Mouse (Mus musculus) cerebellum, adult 9-10 months (tissue): ENCODE data around the gene Gm4792.

ENCODE experiments used
- DNase-seq: peaks from one replicate; pipeline ENCODE4 v3.0.0; 2022

Gm4792 gene

DNA sequence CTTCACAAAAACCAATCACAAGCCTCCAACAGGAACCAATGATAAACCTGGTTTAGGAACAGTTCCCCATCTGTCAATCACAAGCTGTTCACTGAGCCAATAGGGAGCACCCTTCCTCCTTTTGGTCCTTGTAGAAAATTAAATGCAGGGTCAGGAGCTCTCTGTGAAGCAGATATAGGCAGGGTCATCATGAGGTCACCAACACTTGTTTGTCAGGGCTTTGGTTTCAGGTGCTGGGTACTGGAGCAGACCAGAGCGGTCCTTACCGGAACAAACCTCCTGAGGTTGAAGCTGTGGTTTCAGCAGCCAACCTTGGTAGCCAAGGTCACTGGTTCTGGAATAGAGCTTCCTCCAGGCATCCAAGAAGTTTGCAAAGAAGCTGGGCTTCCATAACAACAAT lies 798 bp upstream of the Gm4792 start:
- DNase-seq = no peak

DNA sequence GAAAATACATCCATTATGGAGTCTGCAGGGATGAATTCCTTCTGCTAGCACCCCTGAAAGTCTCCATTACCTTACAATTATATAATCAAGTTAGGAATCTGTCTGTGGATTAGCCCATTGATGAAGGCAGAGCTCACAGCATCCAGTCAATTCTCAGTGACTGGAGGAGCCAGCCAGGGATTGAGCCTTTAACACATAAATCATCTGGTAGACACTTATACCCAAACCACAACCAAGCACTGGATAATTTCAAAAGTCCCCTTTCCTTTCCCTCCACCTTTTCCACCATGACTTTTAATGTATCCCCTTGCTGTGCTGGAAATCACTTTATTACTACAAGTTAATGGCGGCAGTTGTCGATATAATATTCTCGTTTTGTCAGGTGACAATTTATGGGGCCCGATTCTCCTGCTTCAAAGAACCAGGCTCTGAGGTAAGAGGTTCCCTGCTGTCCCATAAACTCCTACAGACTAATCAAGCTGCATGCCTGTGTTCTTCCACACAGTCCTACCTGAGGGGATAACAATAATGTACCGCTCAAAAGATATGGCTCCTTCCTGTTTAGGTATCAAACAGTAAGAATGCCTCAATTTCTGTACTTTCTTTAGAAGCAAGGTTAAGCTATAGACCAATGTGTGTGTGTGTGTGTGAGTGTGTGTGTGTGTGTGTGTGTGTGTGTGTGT lies 2.4 kb downstream of the Gm4792 start:
- no peak for DNase-seq

DNA sequence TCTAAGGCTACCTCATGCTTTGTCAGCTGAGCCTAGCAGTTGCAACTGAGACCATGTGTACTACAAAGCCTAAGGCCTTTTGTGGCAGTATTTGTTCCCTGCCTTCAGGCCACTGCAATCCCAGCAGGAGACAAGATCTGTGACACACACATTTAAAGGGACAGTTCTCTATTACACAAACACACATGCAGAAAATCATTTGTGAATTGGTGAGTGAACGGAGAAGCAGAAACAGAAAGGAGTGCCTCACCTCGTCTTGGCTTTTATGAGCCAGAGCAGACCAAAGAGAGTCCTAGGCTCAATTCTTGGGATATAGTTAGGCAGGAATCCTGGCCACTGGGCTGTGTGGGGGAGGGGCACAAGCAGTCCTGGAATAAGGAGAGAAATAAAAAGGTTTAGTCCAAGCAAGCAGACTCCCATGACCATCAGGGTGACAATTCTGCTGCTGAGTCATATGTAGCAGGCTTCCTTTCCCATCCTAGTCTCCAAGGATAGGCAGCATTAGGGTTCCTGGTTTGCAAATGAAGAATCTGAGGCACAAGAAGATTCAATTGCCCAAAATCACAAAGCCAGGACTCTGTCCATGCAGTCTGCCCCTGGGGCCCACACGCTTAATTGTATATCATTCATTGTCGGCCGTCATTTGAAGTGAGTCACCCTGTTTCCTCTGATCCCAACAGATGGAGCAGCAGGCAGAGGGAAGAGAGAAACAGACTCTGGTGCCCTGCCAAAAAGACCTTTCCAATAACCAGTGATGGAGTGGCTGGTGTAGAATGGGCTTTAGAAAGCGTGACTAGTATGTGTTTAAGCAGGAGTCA lies 3.4 kb downstream of the Gm4792 start:
- DNase-seq = peak; percentile 77

DNA sequence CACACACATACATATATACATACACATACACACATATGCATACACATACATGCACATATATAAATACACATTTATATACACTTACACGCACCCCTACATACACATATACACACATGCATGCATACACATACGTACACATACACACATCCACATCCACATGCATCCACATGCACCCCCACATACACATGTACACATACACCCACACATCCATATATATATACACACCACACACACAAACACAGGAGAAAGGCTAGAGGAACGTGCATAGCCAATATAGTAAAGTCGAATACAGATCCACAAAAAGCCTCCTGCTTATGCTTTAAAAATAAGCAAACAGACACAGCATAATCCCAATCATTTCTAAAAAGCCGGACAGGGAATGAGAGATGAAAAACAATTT lies 4.1 kb downstream of the Gm4792 start:
- DNase-seq = no peak

DNA sequence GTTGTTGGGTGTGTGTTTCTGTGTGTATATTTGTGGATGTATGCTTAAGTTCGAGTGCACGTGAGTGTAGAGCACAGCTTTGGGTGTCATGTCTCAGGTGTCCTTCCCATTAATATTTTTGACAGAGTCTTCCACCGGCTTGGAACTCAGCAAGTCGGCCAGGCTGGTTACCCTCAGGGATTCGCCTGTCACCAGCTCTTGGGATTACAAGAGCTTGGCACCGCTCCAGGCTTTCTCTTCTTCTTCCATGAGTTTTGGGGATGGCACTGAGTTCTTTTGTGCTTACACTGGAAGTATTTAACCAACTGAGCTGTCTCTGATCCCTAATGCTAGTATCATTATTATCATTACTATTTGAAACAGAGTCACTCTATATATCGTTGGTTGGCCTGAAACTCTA lies 15.7 kb downstream of the Gm4792 start:
- DNase-seq = no peak

DNA sequence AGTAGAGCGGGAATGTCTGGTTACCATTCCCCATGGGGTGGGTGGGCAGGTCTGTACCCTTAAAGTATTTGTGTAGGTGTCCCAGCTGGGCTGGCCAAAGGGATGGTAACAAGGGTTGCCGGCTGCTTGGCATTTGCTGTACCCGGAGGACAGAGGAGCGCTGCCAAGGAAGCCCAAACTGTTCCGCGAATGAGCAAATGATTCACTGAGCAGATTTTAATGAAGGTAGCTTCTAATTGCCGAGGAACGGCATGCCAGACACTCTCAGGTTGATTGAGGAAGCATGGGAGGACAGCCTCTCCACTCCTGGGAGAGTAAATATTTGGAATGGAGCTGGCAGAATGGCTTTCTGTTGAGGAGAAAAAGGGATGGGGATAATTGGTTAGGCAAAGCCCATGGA lies 16.3 kb downstream of the Gm4792 start:
- DNase-seq = peak; percentile 51

DNA sequence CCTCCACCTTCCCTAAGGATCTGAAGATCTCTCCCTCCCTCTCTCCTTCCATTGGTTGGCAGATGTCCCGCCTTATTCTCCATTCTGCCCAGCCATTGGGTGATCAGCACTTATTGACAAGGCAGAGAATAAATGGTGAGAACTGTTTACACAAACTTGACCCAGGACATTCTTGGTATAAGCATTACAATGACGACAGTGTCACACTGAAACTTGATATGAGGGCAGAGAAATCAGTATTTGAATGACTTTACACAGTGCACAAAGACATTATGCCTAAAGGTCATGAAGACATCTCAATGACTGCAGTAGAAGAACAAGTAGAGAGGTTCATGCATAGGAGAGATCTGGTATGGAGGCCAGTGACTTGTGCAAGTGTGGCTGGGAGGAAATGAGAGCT lies 22.0 kb downstream of the Gm4792 start:
- no peak for DNase-seq

DNA sequence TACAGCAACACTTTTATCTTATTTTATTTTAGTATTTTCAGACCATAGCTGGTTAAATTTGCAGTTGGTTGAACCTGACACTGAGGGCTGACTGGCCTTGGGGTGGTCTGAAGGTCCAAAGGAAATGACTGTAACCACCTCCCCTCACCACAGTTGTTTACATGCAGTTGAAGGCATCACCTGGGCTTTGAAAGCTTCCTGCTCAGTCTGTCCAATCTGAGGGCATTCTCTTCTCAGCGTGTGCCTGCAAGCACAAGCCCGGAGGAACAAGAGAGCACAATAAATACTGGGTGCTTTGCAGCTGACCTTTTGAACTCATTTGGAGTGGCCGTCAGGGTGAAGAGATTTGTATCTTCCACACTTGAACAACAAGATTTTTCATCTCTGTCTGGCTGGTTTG lies 23.2 kb downstream of the Gm4792 start:
- no peak for DNase-seq

DNA sequence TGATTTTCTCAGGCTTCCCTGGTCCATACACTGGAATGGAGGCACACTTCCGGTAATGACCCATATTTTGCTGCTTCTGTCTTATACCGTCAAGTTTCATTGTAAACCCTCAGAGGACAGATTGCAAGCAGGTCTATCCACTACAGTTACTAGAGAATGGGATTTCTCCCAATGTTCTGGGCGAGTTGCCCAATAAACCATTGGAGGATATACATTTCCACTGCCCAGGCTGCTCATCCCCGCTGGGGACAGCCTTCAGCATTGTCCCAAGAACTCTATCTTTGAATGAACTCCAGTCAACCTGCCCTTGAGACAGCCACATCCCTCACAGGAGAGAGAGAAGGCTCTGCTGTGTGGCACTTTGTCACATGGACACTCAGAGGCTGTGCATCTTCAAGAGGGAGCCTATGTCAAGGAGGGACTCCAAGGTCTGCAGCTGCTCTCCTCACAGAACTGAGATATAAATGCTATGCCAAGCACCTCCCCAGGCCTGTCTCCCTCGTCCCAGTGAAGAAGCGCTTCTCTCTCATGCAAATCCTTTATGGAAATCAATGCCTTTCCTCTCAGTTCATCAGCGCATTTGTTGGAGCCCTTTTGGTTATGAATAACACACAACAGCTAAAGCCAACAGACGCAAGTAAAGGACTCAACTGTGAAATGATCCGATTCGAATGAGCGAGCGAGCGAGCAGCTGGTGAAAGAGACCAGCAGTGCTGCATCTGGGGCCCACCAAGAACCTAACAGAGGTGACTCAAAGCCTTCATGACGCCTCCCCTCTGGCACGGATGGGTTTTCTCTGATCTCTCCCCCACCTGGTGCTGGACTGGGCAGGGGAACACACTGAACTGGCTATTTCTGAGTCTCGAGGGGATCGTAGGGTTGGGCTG lies 32.6 kb downstream of the Gm4792 start:
- peak; percentile 27 for DNase-seq

DNA sequence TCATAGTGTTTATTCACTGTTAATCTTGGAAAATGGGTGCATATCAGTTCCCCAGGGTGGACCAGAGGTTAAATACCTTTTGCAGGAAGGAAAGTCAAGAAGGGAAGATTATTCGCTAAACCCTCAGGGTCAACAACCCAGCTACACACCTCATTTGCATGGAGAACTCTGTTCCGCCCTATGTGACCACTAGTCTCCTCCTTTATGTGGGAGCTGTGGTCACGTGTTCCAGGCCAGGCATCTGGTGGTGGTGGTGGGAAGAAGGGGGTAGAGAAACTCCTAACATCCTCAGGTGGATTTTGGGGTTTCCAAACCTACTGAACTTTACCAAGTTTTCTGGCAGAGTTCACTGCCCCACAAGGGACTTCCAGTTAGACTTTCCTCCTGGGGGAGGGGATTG lies 35.3 kb downstream of the Gm4792 start:
- DNase-seq = no peak

DNA sequence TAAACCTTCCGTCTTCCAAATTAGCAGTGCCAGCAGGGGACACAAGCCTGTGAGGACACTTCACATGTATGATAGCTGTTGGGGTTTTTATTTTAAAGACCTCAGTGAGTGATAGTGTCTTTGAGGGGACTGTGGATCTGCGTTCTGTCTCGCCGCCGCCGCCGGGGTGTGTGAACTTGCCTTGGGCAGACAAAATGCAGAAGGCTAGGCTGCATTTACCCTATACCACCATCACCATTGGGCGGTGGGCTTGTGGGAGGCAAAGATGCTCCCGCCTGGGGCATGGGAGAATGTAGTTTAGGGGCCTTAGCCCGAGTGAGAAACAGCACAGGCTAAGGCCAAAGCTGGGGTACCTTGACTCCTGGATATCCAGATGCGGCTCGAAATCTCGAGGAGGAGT lies 35.9 kb downstream of the Gm4792 start:
- DNase-seq = no peak

DNA sequence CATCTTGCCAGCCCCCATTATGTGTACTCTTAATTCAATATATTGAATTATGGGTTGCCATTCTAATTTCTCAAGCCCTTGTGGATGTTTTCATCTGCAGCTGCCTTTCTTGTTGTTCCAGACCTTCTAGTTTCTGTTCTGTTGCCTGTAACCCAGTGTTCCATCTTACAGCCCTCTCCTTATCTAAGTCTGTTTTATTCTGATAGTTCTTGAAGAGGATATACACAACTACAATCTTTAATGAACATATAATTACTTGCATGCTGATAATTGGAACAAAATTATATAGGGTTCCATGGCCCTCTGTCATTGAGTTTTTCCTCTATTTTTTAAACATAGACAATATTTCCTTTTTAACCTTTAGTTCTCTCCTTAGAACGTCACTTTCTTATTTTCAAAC lies 38.0 kb downstream of the Gm4792 start:
- no peak for DNase-seq

DNA sequence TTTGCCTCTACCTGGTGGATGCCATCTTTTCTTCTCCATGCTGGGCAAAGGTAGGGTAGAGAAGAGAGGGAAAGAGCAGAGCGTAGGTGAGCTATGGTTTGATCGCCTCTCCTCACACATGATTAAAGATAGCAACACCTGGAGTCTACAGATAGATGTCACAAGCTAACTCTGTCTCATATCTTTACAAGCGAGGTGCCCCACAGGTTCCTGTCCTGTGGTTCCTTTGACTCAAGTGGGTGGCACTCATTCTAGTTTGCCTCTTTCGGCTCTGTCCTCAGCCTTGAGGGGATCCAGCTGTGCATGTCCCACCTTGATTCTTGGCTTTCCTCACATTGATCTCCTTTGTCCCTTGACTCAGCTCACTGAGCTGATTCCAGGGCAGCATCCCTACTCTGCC lies 42.0 kb downstream of the Gm4792 start:
- DNase-seq = no peak

DNA sequence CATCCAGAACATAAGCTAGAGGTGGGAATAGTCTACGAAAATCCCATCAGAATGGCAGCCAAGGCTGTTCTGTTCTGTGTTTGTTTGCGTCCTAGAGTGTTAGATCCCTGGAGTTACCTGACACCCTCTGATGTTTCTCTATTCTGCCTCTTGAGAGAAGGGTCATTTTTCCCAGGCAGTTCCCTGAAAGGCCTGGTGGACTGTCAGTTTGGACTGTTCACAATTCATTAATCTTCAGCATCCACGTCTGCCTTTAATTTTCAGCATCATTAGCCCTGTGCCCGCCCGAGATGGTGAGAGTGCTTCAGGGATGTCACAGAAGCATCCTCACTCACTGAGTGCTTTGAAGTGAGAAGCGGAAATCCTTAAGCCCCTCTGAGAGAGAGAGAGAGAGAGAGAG lies 42.8 kb downstream of the Gm4792 start:
- no peak for DNase-seq

DNA sequence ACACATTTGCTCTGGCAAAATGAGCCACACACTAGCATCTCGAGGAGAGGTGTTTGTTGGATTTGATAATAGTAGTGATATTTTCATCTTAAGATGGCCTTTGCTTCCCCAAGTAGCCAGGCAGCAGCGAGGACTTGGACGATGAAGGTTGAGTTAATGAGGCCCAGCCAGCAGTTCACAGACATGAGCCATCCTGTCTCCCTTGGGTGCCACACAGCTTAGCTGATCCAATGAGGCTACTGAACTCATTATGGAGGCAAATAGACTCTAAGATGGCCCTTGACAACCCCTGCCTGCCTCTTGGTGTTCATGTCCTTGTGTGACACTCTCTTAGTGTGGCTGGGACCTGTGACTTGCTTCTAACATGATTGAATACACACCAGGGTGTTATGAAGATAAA lies 43.7 kb downstream of the Gm4792 start:
- DNase-seq = no peak

DNA sequence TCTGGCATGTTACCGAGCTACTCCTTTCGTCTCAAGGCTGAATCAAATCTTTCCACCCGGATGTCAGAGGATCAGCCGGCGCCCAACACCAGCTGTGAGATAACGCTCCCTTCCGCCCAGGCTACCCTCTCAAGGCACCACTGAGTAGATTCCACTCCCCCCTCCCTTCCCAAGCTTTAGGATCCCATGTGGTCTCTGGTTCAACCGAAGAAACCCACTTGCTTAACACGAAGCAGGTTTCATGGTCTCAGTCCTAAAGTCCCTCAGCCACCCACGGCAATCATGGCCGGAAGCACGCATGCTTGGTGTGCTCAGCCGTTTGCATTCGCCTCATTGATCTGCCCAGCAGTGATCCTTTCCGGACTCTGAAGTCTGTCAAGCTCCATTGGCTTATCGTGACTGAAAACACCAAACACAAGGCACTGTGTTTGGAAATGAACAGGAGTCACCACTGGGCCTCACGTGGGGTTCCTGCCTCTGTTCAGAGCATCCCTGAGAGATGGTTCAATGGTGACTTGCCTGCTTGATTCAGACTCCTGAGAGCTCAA lies 45.2 kb downstream of the Gm4792 start:
- no peak for DNase-seq

DNA sequence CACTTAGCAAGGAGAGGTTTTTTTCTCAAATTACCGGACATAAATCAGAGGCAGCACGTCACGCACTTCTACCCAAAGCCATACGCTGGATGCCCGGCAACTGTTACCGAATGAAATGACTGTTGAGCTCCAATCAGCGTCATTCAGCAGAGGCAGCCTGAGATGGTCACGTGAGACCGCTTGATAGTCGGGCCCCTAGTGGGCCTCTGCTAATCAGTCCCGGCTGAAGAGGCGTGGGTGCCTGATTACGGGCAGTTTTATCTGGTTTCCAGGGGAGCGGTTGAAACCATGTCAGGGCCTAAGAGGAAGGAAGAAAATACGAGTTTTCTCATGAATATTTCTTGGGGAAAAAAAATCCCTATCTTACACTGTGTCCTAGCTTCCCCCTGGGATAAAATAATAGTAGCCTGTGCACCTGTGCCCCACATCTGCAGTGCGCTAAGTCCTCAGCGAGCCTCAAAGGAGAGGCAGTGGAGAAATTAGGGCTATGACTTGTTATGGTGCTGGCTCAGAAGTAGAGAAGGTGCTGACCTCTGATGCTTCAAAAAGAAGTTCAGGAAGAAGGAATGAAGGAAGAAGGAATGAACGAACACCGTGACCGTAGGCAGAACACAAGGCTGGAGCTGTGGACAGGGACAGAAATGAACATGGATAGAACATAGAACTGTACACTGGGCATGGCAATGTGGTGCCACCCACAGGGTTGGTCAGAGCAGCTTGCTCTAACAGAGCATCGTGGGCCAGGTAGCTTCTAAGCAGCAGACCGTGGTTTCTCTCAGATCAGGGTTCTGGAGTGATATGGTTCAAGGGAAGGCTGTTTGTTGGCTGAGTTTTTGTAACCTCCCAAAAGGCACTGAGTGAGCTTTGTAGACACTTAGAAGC lies 48.7 kb downstream of the Gm4792 start:
- DNase-seq = no peak

DNA sequence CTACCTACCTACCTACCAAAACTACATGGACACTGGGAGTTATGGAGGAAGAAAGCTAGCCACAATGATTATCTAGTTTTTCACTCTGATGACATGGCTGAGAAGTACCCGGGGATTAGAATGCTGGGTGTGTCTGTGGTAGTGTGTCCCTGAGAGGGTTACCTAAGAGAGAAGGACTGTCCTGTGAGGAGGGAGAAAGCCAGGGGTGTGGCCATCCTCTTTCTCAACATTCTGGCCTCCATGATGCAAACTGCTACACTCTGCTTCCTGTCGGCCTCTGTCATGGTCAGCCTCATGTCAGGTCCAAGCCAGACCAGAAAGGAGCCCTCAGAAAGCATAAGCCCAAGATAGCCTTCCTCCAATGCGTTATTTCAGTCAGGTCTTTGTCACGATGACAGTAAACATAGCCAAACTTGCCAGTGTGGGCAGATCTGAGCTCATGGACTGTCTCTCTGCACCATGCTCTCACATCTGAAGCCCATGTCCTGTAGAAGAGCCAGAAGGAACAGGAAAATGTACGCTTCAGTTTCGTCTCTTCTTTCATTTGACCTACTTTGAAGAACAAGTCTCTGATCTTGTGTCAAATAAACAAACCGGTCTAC lies 50.7 kb downstream of the Gm4792 start:
- no peak for DNase-seq
